Mouse (Mus musculus) adrenal gland, adult 8-10 months (tissue): ENCODE results near the gene Ccl26. TPM values are rescaled to one million over a fixed set of nuclear protein-coding genes. Genes with fewer than 3 reads are reported as not detected.
"Not testable (repeated sequence)": the region's sequence is repeated elsewhere in the genome, so short reads cannot be mapped to it uniquely, and the experiment has no call there.

Source experiments
- DNase-seq: peaks from one replicate; pipeline ENCODE4 v3.0.0; 2022
- total RNA-seq, 4 experiments: library from RNA; stranded (reverse); gene quantifications; 2 replicates each; pipeline ENCODE4 v1.2.4; 2022

Ccl26 gene
- total RNA-seq: not detected

DNA sequence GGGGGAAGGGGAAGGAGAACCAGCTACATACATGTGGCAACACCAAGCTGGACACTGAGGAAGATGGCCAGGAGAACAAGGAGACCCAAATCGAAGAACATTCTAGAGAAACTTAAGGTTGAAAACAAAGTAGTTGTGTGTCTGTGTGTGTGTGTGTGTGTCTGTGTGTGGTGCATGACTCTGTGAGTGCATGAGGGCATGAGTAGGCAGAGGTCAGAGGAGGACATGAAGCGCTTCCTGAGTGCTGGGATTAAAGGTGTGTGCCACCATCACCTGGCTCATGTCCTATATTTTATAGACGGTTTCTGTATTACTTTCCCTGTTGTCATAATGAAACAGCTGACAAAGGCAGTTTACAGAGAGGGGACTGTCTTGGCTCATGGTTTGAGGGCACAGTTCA, at the start of gene Ccl26:
Gene Ccl26, minus strand, starts transcription at position 101 of the 400 bp plus-strand sequence.
- no peak for DNase-seq

DNA sequence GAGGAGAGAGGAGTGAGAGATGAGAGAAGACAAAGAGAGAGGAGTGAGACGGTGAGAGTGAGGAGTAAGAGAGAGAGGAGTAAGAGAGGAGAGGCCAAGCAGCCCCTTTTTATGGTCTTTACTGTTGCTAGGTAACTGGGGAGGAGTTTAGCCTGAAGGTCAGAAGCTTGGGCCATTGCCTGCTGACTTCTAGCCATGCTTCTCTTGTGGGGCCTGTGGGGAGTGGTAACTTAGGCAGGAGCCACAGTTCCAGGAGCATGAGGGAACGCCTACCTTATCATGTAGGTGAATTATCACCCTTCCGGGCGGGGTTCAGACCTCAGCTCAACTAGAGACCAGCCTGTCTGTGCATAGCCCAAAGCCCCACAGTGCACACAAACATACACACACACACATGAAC, 46.4 kb upstream of the Ccl26 start:
- DNase-seq: no peak

DNA sequence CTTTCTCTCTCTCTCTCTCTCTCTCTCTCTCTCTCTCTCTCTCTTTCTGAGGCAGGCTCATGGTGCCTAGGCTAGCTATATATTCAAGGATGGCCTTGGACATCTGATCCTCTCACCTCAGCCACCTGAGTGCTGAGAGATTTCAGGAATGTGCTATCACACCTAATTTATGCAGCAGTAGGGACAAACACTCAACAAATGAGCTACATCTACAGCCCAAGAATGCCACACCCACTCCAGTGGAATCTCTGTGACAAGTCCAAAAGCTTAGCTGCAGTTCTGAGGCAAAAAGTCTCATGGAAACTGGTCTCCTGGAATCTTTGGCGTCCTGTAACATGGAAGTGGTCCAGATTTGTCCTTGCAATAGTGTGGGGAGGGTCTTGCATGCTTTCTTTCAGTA, 44.2 kb upstream of the Ccl26 start:
- no peak for DNase-seq

DNA sequence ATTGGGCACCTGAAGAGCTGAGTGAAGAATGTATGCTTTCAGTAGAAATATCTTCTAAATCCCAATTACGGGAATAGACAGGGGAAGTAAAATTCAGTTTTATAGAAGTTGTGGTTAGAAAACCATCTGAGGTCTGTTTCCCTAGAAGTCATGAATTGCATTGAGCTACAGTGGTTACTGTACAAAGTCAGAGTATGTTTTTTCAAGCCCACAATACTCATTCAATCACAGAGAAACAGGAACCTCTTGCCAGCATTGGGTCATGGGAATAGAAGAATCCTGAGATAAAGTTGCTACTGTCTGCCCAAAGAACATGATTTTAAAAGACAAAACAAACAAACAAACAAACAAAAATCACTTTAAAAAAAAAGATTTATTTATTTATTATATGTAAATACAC, 43.3 kb upstream of the Ccl26 start:
- not testable (repeated sequence) for DNase-seq

DNA sequence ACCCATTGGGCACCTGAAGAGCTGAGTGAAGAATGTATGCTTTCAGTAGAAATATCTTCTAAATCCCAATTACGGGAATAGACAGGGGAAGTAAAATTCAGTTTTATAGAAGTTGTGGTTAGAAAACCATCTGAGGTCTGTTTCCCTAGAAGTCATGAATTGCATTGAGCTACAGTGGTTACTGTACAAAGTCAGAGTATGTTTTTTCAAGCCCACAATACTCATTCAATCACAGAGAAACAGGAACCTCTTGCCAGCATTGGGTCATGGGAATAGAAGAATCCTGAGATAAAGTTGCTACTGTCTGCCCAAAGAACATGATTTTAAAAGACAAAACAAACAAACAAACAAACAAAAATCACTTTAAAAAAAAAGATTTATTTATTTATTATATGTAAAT, 41.3 kb upstream of the Ccl26 start:
- DNase-seq: not testable (repeated sequence)

DNA sequence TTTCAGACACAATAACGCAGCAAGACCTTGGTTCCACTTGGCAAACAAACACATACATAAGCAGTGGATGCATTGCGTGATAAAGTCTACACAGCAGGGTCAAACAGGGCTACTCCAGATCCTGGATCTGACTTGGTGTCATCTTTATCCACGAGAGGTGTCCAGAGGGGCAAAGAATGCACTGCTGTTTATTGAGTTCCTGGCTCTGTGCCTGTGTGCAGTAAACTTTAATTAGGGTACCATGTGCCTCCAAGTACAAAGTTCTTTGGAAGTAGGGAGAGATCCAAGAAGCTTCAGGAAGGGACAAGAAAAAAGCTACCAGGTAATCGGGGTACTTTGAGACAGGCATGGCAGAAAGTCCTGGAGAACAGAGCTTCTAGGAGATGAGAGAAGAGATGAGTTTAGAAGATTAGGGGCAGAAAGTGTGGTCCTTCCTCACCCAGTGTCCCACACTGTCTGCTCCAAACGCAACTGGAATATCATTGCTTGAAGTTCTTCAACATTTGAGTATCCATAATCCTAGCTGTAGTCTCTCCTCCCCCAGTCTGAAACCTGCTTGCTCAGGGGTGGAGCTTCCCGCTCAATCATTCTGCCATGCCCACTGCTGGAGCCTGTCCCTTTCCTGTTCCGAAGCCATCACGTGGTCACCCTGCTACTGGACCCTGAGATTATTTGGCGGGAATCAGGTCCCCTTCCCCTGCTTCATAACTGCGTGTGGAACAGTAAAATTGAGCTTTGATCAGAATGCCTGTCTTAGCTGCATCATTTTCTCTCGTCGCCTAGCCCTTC, 26.8 kb upstream of the Ccl26 start:
- no peak for DNase-seq

DNA sequence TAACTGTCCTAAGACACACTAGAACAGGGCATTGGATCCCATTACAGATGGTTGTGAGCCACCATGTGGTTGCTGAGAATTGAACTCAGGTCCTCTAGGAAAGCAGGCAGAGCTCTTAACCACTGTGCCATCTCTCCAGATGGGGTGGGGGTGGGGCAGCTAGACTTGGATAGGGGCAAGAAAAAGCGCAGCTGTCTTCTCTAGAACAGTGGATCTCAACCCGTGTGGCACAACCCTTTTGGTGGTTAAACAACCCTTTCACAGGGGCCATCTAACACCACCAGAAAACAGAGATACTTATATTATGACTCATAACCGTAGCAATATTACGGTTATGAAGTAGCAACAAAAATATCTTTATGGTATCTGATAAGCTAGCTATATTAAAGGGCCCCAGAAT, 24.4 kb upstream of the Ccl26 start:
- no peak for DNase-seq

DNA sequence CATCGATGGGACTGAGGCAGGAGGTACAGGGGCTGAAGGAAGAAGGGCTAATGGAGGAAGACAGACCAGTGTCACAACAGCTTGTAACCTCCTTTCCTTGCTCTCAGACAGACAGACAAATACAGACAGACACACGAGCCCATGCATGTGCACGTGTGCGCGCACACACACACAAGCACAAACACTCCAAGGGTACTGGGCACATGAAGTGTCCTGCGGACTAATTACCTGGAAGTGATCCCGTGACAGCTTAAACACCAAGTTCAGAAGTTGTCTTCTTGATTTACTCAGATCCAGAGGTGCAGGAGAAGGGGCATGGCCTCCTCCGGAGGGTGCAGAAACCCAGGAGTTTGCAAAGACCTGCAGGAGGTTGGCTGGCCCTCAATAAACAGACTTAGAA, 22.3 kb upstream of the Ccl26 start:
- no peak for DNase-seq

DNA sequence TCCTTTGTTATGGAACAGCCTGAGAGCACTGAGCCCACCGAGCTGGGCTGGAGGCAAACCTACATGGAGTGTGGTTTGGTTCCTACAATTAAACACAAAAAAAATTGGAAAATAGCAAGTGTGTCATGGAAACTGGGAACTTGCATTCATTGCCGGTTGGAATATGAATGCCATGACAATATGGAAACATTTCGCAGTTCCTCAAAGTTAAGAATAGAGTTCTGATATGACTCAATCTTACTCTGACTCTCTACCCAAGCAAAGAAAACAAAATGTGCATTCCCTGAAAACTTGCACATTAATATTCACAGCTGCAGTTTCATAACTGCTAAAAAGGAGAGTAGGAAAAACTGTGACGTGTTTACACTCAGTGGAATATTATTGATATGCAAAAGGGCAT, 19.0 kb upstream of the Ccl26 start:
- DNase-seq: no peak

DNA sequence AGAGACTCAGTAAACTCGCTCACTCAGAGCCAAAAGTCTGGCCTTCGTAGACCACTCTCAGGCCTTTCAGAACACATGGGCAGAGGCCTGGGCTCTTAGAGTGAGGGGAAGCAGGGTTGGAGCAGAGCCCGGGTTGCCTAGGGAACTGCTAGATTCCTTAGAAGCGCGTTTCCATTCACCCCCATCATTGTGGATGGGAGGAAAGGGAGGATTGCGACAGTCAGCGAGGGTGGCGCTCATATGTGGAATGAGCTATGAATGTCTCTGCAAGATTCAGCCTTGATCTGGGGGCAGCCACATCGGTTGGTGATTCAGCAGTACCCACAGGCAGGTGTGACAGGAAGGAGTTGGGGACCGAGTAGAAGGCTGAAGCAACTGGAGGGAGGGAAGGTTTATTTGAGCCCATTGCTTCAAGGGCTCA, 16.0 kb upstream of the Ccl26 start:
- no peak for DNase-seq

DNA sequence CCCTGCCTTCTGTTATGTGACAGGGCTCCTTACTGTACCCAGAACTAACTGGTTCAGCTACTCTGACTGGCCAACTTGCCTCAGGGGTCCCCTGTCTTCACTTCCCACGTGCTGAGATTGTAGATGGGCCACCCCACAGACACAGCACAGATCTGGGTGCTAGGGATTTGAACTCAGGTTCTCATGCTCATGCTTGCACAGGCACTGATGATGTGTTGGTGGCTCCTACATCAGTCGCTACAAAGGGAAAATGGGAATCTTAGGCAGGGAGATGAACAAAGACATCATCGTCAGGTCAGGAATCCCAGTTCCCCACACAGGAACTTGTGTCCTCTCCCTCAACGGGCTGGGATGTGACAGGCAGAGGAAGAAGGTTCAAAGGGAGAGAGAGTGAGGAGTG, 12.7 kb upstream of the Ccl26 start:
- DNase-seq: no peak

DNA sequence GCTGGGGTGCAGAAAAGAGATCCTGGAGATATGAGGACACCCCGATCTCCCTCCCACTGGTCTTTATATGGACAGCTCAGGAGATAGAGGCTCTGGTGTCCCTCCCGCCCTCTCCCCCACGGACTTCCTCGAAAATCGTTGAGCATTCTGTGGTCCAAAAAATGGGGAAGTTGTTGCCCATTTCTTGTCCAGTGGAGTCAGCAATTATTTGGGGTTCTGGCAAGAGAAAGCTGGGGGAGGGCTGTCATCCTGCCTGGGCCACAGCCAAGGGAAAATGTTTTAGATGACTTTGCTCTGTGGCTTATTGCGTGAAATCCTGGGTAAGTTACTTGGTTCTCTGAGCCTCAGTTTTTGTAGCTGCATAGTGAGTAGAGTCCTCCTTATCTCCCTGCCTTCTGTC, 9.6 kb upstream of the Ccl26 start, which contains the start of gene Ccl24:
Gene Ccl24, minus strand, starts transcription at position 44 of the 400 bp plus-strand sequence.
- DNase-seq: no peak

DNA sequence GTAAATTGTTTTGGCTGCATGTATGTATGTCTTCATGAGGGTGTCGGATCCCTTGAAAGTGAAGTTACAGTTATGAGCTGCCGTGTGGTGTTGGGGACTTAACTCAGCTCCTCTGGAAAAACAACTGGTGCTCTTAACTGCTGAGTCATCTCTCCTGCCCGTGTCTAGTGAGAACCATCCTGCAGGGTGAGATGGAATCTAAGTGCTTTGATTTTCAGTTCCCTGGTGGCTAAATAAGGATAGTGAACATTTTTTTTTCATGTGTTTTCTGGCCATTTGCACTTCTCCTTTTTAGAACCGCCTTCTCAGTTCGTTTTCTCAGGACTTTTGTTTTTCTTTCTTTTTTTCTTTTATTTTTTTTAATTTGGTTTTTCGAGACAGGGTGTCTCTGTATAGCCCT, 5.3 kb upstream of the Ccl26 start:
- no peak for DNase-seq

DNA sequence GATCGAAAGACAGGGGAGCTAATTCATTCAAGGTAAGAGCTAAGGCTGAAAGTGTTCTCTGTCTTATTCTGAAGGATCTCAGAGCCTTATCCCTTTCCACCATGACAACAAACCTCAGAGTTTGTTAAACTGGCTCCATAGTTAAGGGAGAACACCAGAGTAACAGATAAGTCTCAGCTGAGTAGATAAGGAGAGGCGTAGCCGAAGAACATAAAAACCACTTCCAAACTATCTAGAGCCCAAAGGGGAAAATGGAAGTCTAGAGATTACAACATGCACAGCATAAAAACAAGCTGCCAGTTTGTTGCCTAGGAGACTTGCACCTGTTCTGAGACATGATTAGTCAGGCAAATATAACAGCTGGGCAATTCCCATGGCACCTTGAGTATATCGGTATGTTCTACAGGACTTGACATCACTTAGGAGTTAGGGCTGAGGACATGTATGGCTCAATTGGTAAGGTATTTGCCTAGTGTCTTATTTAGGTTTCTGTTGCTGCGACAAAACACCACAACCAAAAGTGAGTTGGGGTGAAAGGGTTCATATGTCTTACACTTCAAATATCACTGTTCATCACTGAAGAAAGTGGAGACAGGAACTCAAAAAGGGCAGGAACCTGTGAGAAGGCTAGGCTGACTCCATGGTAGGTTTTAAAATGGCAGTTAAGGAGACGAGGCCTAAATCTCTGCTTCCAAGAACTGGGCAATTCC, 4.3 kb upstream of the Ccl26 start:
- no peak for DNase-seq

DNA sequence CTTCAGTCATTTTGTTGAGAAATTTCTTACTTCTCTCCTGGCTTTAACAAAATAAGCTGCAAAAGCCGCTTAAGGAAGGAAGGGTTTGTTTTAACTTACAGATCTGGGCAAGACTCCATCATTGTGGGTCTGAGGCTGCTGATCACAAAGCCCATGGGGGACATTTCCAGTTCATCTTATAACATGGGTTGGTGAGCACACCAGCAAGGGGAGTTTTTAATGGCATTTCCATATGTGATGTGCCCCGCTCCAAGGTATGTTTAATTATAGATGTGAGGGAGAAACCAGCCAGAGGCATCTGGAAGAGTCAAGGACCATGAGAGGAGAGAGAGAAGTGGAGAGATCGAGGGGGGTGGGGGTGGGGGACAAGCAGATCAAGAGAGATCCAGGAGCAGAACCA, 5.7 kb downstream of the Ccl26 start:
- DNase-seq: no peak

DNA sequence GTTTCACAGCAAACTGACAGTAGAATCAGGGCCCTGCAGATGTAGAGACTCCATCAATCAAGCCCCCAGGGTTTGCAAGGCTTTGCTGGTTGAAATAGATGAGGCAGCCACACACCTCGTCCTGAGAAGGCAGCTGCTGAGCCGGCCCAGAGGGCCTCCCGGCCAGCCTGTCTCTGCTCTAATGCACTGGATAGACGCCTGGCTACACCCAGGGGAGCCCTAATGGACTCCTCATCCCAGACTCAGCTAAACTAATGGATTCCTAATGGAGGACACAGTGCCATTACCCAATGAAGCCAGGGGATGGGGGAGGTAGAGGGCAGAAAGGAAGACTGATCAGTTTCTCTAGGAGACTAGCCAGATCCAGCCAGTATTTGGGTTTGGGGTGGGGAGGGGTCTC, 6.3 kb downstream of the Ccl26 start:
- no peak for DNase-seq

DNA sequence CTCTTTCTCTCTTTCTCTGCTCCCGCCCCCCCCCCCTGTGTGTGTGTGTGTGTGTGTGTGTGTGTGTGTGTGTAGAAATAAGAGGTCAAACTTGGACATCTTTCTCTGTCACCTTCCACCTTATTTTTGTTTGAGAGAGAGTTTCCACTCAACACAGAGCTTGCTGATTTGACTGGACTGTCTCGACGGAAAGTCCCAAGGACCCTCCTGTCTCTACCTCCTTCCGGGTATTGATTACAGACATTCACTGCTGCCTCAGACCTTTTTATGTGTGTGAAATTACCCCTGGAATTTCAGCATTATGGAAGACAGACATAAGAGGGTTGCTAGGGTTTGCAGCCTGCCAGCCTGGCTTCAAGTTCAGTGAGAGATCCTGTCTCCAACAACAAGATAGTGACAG, 7.1 kb downstream of the Ccl26 start:
- DNase-seq: no peak

DNA sequence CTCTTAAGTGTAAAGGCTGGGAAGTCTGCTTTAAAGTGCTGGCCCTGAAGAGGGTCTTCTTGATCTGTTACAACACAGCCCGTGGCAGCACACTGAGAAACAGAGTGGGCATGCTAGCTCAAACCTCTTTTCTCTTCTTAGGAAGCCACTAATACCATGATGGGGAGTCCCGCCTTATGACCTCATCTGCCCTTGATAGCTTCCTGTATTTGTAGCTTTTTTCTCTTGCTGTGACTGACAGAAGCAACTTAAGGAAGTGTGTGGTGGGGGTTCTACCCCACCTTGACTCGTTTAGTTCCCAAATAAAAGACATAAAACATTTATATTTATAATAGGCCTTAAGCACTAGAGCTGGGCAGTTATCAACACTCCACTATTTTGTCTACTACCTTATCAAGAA, 11.8 kb downstream of the Ccl26 start:
- no peak for DNase-seq

DNA sequence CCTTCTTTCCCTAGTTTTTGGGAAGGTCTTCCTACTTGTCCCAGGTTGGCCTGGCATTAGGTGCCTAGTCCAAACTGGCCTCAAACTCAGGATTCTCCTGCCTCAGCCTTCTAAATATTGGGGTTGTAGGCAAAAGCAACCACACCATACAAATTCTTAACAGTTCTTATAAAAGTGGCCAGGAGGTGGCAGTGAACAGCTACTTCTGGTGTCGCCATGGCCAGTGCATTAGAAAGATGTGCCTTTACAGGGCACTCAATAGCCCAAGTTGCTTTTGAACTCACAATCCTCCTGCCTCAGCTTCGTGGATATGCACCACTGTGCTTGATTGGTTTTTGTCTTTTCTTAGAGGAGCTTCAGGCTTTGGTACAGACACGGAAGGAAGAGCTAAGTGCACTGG, 12.5 kb downstream of the Ccl26 start:
- no peak for DNase-seq

DNA sequence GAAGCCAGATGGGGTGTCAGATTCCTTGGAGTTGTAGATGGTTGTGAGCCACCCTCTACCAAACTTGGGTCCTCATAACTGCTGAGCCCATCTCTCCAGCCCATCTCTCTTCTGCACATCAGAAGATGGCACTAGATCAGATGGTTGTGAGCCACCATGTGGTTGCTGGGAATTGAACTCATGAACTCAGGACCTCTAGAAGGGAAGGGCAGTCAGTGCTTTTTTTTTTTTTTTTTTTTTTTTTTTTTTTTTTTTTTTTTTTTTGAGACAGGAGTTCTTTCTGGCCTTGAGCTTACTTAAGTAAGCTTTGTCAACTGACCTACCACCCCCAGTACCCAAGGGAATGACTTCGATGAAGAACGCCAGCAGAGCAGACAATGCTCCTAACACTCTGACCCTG, 15.4 kb downstream of the Ccl26 start:
- DNase-seq: no peak

DNA sequence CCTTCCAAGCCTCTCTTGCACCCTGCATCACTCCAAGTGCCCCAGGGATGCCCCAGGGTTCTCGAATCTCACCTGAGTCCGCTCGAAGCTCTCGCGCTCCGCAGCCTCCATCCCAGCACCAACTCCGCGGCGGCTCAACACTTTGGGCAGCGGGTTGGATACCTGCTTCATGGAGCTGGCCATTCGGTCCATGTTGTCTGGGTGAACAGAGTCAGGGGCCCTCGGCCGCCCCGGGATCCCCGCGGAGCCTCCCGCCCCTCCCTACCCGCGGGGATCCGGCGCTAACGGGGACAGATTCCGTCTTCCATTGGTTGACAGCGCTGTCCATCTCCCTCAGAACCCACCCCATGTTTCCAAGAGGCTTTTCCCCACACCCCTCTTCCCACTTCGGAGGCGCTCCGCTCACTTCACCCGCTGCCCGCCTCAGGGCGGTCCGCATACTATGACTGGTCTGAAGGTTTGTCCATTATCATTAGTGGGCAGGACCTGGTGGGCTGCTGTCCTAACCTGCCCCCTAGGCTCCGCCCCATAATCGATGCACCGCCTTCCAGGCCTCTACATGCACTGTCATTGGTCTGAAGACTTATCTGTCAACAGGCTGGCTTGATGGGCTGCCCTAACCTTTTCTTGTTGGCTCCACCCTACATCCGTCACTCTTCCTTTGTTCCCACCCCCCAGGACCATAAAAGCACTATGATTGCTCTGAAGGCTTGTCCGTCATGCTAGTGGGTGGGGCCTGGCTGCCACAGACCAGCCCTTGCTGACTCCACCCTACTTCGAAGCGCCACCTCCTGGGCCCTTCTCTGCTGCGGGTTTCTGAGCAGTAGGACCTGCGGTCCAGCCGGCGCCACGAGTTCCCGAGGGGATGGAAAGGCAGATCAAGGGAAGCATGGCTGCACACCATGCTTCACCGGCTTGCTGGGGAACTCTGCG, 18.2 kb downstream of the Ccl26 start, which contains the start of gene Hip1:
Gene Hip1, minus strand, starts transcription at position 256 of the 933 bp plus-strand sequence.
- DNase-seq: peak; percentile 100

DNA sequence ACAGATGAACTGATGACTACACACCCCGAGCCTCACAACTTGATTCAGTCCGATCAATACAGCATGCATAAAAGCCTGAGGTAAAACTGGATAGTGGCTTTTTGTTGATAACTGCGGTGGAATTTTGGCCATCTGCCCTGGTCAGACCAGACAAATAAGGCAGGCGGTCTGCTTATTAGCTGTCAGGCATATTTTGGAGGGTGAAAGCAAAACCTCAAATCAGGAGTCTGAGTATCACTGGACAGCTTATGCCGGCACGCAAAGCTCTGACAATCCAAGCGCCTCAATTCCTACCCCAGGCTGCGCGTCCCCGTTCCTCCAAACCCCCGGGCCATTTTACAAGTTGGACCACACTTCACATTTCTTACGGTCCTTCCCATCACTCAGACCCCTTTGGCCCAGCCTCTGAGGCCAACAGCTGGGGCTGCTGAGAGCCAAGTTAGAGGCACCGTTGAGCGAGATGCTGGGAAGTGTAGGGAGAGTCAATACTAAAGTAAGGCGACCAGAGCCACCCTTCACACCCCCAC, 19.3 kb downstream of the Ccl26 start:
- DNase-seq: no peak

DNA sequence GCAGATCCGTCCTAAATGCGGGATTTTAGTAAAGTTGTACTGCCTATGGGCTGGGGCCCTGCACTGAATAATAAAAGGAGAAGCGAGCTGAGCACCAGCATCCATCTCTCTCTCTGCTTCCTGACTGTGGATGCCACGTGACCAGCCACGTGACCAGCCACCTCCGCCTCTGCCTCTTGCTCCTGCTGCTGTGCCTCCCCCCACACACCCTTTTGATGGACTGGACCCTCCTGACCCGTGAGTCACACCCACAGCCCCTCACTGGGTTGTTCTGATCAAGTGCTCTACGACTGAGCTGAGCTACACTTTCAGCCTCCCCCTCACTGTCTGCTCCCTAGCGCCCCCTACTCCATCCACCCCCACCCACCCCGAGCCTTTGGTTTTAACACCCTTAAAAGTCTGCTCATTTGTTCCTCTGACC, 25.6 kb downstream of the Ccl26 start:
- no peak for DNase-seq
